Mouse (Mus musculus) embryonic stem cell, embryonic (primary cell): Measurements from ENCODE around the gene Emilin3.

Experiments
- CTCF ChIA-PET, 4 experiments: fragments of 300-600 bp in 2 of 4; fragments of 350-600 bp in 2 of 4; sonication (Branson Sonifier 250); formaldehyde crosslinking; loops; one replicate each; lab custom pipeline; 2022; ENCODE audit warnings: inconsistent platforms in 2 of 4; lab: Charles Lee
- POLR2A ChIA-PET, 4 experiments: fragments of 300-600 bp in 2 of 4; fragments of 350-600 bp in 2 of 4; sonication (Branson Sonifier 250); formaldehyde crosslinking; loops; one replicate each; lab custom pipeline; 2022; ENCODE audit warnings: antibody characterized with exemption in 4 of 4, inconsistent platforms in 1 of 4; lab: Charles Lee

Emilin3 gene

DNA sequence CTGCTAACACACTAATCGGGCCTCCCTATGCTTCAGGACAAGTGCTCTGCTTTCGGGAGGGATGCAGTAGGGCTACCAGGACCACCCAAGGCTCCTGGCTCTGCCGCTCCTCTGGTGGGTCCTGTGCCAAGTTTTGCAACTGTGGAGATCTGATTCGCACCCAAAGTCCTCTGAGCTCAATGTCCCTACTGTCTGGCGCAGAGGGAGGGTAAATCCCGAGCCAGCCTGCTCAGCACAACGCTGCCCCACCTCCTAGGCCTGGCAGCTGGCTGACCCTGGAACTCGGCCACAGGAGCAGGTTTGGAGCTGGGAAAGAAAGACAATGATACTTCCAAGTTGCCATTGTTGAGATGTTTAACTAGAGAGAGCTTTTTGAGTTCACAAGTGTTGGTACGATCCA, 13.1 kb upstream of the Emilin3 start:
- POLR2A ChIA-PET: interaction anchor here in 1 of 4 experiments (1.3 kb wide), 1 partner anchor 14 kb away, joined by 4 read pairs; no protein-coding TSS in a partner anchor
- CTCF ChIA-PET: no interaction called here

DNA sequence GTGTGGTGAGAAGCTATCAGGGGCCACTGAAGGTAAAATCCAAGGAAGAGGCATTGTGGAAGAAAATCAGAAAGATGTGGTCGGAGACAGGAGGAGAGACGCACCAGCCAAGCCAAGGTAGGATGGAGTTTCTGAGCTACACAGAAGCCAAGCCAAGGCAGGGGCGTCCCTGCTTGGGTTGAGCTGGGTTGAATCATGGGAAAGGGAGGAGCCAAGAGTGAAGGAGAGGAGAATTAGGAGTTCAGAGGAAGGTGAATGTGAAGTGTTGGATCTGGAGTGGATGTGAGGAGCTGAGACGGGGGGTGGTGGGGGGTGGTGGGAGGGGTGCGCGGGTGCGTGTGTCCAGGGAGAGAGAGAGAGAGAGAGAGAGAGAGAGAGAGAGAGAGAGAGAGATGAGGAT, 9.2 kb upstream of the Emilin3 start:
- POLR2A ChIA-PET: interaction anchor here in 2 of 4 experiments (1.0 to 1.4 kb wide), 4 partner anchors 9 to 17 kb away, joined by 3 to 4 read pairs (median 4); partner anchors contain the start of gene Emilin3 (in 1 of the 2)
- CTCF ChIA-PET: interaction anchor here in 1 of 4 experiments (0.8 kb wide), 1 partner anchor 13 kb away, joined by 4 read pairs; no protein-coding TSS in a partner anchor

DNA sequence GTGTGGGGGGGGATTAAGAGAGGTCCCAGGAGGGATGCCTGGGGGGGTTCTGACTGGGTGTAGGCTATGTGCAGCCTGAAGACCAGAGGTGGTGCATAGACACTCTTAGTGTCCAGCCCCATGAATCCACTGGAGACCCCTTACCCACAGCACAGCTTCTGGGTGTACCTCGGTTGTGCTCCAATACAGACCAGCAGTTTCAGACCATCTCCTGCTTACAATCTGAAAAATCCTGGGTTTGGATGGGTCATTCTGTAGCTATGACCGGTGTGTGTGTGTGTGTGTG, 6.7 kb upstream of the Emilin3 start:
- CTCF ChIA-PET: interaction anchor here in 1 of 4 experiments (0.5 kb wide), 1 partner anchor 249 kb away, joined by 3 read pairs; no protein-coding TSS in a partner anchor
- POLR2A ChIA-PET: interaction anchor here in 1 of 4 experiments (0.5 to 0.6 kb wide), 2 partner anchors 32 to 310 kb away, joined by 5 to 9 read pairs; no protein-coding TSS in a partner anchor

DNA sequence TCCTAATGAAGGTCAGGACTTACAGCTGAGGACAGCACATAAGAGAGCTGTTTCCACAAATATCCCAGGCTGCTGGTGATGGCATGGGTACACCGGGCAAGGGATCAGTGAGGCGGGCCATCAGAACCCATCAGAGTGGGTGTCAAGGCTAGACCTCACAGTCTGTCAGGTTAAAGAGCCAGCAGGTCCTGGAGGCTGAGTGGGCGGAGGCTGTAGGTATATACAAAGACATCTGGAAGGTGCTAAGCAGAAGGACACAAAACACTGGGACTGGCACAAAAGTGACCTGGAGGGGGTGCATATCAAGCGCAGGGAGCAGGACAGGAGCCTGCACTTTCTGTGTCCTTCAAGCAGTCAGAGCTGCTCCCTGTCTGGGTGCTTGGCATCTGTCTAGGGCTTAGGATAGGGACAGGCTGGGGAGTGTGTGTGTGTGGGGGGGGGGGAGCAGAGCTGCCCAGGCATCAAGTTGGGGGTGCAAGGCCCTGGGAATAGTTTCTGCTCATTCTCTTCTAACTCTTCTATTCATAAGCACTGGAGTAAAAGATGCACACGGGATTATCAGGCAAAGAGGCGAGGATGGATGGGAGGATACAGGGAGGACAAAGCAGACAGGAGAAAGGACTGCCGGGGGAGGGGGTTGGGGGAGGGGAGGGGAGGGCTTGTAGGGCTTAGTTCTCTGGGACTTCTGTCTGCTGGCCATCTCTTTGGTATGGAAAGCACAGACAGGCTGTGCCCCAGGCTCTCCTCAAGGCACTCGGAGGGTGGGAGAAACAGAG, 6.2 kb upstream of the Emilin3 start:
- ChIA-PET CTCF (interaction anchor here in 1 of 4 experiments (0.5 kb wide), 1 partner anchor 250 kb away, joined by 3 read pairs; no protein-coding TSS in a partner anchor), POLR2A (interaction anchor here in 1 of 4 experiments (0.5 to 0.6 kb wide), 3 partner anchors 23 to 309 kb away, joined by 3 to 9 read pairs (median 5); no protein-coding TSS in a partner anchor)

DNA sequence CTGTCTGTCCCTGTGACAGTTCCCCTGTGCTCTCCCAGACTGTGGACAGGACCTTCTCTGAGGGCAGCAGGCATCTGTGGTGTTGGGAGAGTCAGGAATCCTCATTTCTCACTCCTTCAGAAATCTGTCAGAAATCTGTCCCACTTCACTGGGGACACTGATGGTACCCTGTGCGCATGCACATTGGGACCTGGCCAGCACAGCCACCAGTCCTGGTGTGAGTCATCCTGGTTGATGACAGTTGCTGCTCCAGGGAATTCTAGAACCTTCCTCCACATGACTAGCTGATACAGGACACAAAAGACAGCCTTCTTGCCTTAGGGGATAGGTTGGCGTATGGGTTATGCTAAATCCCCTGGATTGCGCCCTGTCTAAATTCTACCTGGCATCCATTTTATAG, 5.2 kb upstream of the Emilin3 start:
- POLR2A ChIA-PET: interaction anchor here in 2 of 4 experiments (1.2 to 1.6 kb wide), 2 partner anchors 11 to 13 kb away, joined by 3 read pairs; no protein-coding TSS in a partner anchor
- CTCF ChIA-PET: interaction anchor here in 1 of 4 experiments (0.5 kb wide), 1 partner anchor 17 kb away, joined by 4 read pairs; no protein-coding TSS in a partner anchor

DNA sequence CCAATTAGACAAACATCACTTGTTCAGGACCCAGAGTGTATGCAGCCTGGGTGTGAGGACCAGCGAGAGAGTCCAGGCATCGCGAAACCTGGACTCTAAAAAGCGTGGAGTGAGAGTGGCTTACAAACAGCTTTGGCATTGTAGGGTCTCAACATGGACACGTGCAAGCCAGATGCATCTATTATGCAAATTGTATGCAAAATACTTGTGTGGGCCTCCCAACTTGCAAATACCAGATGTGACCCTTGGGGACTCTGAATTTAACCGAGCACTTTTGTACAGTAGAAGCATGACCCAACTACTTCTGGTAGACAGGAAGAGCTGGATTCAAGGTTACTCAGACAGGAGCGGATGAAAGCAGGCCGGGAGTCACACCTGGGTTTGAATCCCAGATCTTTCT, 4.6 kb upstream of the Emilin3 start:
- ChIA-PET CTCF (interaction anchor here in 2 of 4 experiments (0.5 to 0.6 kb wide), 2 partner anchors 18 to 259 kb away, joined by 4 read pairs; no protein-coding TSS in a partner anchor), POLR2A (interaction anchor here in 2 of 4 experiments (1.2 to 1.6 kb wide), 2 partner anchors 10 to 12 kb away, joined by 3 read pairs; no protein-coding TSS in a partner anchor)

DNA sequence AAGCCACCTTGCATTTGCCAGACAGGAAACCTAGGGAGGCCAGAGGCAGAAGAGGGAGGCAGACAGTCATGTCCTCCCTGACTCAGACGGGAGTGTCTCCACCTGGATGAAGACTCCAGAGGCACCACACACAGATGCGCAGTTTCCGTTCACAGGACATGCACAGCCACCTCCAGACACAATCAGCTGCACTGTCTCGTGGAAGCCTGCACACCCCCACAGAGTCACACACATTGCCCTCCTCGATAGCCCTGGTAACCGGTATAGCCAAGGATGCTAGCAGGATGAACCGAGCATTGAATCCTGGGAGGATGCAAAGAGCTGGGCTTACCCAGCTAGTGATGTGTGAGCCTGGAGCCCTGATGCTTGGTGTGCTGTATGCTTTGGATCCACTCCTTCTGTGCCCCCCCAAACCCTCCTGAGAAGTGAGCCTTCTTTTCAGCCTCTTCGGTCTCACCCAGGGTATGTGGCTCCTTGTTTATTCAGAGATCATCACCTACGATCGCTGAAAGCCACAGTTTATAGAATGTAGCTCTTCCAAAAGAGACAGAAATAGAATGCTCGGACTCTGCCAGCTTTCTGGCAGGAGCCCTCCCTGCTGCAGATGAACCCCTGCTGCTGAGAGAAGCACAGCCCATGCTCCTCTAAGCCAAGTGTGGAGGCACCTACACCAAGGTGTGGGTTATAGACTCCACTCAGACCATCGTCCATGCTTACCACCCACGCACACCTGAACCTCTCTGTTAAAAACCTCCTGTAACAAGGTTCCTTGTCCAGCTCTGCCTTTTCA, 3.9 kb upstream of the Emilin3 start:
- ChIA-PET POLR2A (interaction anchor here in 2 of 4 experiments (1.2 to 1.6 kb wide), 2 partner anchors 10 to 11 kb away, joined by 3 read pairs; no protein-coding TSS in a partner anchor), CTCF (interaction anchor here in 2 of 4 experiments (0.6 kb wide), 2 partner anchors 18 to 258 kb away, joined by 3 to 4 read pairs; no protein-coding TSS in a partner anchor)

DNA sequence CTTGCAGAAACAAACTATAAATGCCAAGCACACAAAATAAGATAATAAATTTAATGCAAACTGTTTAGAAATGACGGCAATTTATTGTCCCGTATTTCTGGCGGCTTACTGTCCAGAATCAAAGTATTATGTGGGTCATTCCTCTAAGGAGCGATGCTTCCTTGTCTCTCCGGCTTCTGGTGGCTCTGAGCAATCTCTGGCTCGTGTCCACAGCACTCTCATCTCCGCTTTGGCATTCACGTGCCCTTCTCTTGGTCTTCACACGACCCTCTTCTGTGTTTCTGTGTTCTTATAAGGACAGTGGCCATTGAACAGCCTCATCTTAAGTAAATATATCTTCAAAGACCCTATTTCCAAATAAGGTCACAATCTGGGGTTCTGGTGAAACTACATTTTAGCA, 2.5 kb upstream of the Emilin3 start:
- CTCF ChIA-PET: no interaction called here

DNA sequence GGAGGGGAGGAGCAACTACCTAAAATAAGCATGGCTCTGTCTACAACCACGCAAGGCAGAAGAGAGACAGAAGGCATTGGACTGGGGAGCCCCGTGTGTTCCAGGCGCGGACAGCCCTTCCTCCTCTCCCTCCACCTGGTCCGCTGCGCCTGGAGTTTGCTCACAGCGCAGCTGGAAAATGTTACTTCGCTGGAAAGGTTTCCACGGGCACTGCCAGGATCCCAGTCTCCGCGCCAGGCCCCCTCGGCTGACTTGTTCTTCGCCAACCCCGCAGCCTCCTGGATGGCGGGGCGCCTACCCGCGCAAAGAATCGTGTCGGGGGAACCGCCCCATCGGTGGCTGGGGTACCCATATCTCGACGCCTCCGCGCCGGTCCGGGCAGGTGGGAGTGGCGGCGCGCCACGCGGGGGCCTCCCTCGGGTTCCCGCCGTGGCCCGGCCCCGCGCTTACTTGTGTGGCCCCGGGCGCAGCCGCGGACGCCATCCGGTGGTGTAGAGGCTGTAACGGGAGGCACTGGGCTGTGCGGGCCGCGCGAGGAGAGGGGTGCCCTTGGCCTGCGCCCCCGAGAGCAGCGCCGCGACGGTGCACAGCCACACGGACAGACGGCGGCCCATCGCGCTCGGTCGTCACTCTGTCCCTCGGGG, 448 bp downstream of the Emilin3 start:
- ChIA-PET POLR2A (interaction anchor here in 2 of 4 experiments (0.6 to 1.4 kb wide), 5 partner anchors 9 to 328 kb away, joined by 3 to 4 read pairs (median 3); no protein-coding TSS in a partner anchor), CTCF (interaction anchor here in 1 of 4 experiments (0.6 to 1.5 kb wide), 2 partner anchors 319 to 519 kb away, joined by 3 read pairs; no protein-coding TSS in a partner anchor)

More for the DNA sequence above, 2.5 kb upstream of the Emilin3 start:
- POLR2A ChIA-PET: no interaction called here

DNA sequence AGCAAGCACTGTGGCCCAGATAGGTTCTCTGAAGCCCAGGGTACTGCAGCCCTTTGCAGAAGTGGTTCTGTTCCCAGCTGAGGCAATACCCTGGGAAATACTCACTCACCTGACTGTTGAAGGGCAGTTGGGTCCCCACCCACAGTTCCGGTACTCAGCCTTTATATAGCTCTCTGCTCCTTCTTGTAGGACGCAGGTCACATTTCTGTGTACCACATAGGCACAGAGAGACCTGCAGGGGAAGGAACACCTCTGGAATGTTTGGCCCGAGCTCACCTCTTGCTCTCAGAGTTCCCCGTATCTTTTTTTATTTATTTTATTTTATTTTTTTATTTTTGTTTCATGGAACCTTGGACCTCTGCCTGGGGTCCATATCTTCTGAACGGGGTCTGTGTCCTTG, 1.5 kb downstream of the Emilin3 start:
- CTCF ChIA-PET: interaction anchor here in 2 of 4 experiments (0.6 to 1.4 kb wide), 3 partner anchors 23 to 321 kb away, joined by 3 to 6 read pairs (median 3); no protein-coding TSS in a partner anchor

DNA sequence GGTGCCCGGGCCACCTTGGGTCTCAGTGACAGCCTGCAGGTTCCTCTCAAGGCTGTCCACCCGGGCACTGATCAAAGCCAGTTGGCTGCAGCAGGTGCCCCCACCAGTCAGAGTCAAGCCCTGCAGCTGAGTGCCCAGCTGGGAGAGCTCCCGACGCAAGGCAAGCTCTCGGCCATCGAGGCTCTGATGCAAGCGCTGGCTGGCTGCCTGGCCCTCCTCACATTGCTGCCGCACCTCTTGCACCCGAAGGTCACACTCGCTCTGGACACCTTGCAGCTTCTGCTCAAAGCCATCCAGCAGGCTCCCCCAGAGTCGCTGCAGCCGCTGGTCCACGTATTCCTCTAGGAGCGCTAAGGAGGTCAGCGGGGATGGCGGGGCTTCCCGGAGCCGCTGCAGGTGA, 3.5 kb downstream of the Emilin3 start:
- POLR2A ChIA-PET: interaction anchor here in 2 of 4 experiments (0.8 to 2.1 kb wide), 8 partner anchors 10 to 541 kb away, joined by 3 to 6 read pairs (median 3); partner anchors contain the start of gene Top1 (in 1 of the 2)

More for the DNA sequence above, 1.5 kb downstream of the Emilin3 start:
- POLR2A ChIA-PET: interaction anchor here in 1 of 4 experiments (0.6 to 1.0 kb wide), 3 partner anchors 14 to 1163 kb away, joined by 3 to 4 read pairs (median 3); no protein-coding TSS in a partner anchor

DNA sequence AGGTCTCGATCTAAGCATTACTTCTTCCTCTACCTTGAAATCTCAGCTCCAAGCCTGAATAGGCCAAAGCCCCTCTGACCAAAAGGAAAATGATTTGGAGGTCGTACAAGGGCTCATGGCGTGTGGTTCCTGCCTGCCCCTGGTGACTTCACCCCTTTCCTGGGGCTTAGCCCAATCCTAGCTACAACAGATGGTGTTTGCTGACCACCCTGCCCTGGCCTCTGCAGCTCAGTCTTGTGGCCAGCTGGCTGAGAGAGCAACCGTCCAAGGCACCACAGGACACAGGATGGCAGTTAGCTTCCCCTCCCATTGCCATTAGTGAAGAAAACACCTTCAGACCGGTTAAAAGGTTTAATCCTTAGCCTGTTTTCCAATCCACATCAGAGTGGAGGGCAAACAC, 6.0 kb downstream of the Emilin3 start:
- ChIA-PET POLR2A (interaction anchor here in 3 of 4 experiments (1.0 to 1.8 kb wide), 4 partner anchors 11 to 31 kb away, joined by 3 to 6 read pairs (median 4); no protein-coding TSS in a partner anchor), CTCF (interaction anchor here in 3 of 4 experiments (0.6 to 1.8 kb wide), 4 partner anchors 20 to 304 kb away, joined by 3 to 10 read pairs (median 4); no protein-coding TSS in a partner anchor)

More for the DNA sequence above, 3.5 kb downstream of the Emilin3 start:
- CTCF ChIA-PET: interaction anchor here in 3 of 4 experiments (0.7 to 1.9 kb wide), 4 partner anchors 9 to 455 kb away, joined by 3 to 6 read pairs (median 4); no protein-coding TSS in a partner anchor

DNA sequence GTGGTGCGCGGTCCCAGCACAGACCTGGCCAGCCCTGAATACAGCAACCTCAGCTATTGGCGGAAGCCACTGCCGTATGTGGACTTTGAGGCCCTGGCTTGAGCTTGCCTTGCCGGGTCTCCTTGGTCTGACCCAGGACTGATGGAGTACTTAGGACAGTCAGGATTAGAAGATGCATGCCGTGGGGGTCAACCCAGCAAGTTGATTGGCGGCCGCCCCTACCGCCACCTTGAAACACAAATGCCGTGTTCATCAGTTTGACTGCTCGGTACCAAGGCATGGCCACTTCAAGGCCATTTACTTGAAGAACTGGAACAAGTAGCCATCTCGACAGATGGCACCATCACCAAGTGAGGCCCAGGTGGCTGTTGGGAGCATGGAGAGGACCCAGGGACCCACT, 6.8 kb downstream of the Emilin3 start:
- CTCF ChIA-PET: interaction anchor here in 2 of 4 experiments (0.5 to 1.5 kb wide), 2 partner anchors 19 to 20 kb away, joined by 4 to 6 read pairs; no protein-coding TSS in a partner anchor
- POLR2A ChIA-PET: interaction anchor here in 1 of 4 experiments (1.0 kb wide), 1 partner anchor 32 kb away, joined by 3 read pairs; no protein-coding TSS in a partner anchor

DNA sequence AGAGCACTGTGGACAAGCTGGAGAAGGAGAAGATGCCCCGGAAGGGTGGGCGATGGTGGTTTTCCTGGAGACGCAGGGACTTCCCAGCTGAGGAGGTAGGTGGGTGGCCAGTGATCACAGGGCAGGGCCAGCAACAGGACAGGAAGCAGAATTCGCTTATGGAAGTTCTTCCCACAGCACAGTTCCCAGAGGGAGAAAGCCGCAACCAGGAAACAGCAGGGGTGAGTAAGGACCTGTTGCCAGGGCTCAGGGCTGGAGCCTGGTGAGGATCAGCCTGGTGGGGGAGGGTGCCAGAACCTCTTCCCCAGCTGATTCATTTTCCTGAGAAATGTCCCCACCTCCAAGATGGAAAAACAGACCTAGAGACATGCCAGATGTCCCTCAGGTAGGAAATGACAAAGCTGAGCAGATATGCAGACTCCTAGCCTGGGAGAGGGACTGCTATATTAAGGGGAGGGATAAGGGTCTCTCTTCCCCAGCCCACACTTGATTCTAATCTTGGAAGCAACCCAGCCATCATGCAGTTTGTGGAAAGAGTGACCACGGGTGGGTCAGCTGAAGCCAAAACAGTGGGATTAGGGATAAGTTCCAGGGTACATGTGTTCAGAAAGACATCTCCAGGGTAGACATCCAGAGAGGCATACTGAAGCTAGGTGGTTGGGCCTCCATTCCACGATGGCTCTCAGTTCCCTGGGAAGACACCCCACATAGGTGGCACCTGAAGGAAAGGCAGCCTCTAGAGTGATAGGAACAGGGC, 10.3 kb downstream of the Emilin3 start:
- ChIA-PET CTCF (interaction anchor here in 1 of 4 experiments (1.3 kb wide), 1 partner anchor 14 kb away, joined by 3 read pairs; no protein-coding TSS in a partner anchor), POLR2A (no interaction called here)

DNA sequence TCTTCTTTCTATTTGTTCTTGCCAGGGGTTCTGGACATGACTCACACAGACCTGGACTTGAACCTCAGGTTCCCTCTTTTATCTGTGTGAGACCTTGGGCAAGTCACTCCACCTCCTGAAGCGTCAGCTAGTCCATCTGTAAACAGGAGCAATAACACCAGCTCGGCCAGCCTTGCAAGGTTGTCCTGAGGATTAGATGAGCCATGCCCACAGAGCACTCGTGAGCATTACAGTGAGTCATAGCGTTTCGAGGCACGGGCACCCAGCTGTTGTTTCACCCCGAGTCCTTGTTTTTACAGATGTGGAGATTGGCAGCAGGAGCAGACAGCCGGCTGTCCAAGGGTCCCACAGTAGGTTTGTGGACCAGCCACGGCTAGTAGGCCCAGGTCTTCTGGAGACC, 20.4 kb downstream of the Emilin3 start:
- CTCF ChIA-PET: no interaction called here

DNA sequence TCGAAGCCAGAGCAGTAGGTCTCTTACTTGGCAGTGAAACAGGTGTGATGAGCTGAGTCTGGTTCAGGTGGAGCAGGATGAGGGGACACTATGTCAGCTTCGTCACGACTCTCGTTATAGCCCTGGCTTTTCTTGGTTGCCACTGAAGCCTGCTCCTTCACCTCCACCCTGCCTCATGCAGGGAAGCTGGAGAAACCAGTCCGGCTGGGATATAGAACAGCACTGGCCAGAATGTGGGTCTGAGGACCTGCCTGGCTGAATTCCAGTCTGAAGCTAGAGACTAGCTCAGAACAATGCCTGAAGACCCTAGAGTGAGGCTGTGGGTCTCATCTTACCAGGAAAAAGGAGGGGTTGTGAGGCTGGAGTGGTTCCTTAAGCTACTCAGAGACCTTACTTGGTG, 21.1 kb downstream of the Emilin3 start:
- CTCF ChIA-PET: interaction anchor here in 1 of 4 experiments (1.0 kb wide), 1 partner anchor 43 kb away, joined by 3 read pairs; no protein-coding TSS in a partner anchor
- POLR2A ChIA-PET: interaction anchor here in 1 of 4 experiments (0.8 kb wide), 1 partner anchor 9 kb away, joined by 3 read pairs; no protein-coding TSS in a partner anchor

More for the DNA sequence above, 20.4 kb downstream of the Emilin3 start:
- POLR2A ChIA-PET: interaction anchor here in 1 of 4 experiments (0.8 kb wide), 1 partner anchor 10 kb away, joined by 3 read pairs; no protein-coding TSS in a partner anchor
